Mouse (Mus musculus): Measurements from ENCODE around the gene Blnk. TPM values are rescaled to one million over a fixed set of nuclear protein-coding genes. Genes with fewer than 3 reads are reported as not detected.

The Blnk gene
- polyA plus RNA-seq (2015; fragmentation: Nextera tagmentation; extraction: Ambion mirVana), result 0.48 and 0.65 TPM in 2 replicates

- H3K4me2 ChIP-seq, result no peak within 1 kb of the TSS
- no peak within 1 kb of the TSS for H3K9ac ChIP-seq
- no peak within 1 kb of the TSS for H3K4me3 ChIP-seq (replicated peaks)
- ATAC-seq (ENCODE audit: low read depth) (no peak), DNase-seq (no peak)
- 29% methylated on average over 8 of the region's 8 CpGs for WGBS (ENCODE audit: insufficient replicate concordance)
- no peaks in the 10 kb centered on the region for H3K36me3 ChIP-seq
- H3K9me3 ChIP-seq (replicated peaks), result no peaks in the 10 kb centered on the region
- H3K27ac ChIP-seq, result no peak within 1 kb of the TSS; the same call in 1 of the 2 replicates
- H3K27me3 ChIP-seq, result peaks cover 16% of the 10 kb centered on the region
- H3K4me1 ChIP-seq (replicated peaks), result peaks cover 30% of the 10 kb centered on the region
Observed at GRCm38 (mm10) chr19:40994057-40994585, at the start of gene Blnk. Gene Blnk (minus strand): TSS chr19:40994535.

- ATAC-seq (ENCODE audit: low read depth), result no peak
- 60% methylated on average over 7 of the region's 7 CpGs for WGBS (ENCODE audit: insufficient replicate concordance)
- no peaks in the 10 kb centered on the region for H3K27me3 ChIP-seq
Observed at GRCm38 (mm10) chr19:41039110-41039509, 44.8 kb upstream of the Blnk start.

DNA sequence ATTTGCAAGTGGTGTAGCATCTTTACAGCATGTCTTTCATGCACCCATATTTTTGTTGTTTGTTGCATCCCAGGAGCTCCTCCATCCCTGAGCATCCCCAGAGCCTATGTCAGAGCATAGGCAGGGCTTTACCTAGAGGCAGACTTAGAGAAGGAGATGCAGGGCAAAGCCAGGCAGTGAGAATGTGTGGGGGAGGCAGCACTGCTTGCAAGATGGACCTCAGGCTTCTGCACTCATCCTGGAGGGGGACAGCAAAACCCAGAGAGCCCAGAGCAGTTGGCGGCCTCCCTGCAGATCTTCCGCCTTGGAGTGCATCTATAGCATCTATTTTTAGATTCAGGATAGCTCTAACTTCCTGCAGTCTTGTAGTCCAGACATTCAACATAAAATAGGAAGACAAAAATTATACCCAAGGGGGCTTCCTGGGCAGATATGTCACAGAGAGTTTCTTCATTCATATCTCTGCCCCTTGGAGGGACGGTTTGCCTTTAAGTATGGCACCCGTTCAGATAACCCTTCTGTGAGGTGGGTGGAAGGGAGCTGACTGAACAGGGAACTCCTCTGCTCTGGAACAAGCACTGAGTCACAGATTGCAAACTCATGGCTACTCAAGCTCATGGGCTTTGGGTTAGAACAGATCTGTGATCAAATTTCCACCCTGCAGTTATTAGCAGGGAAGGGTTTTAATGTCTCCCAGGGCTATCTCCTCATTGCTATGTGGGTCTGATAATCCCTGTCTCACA, 41.6 kb upstream of the Blnk start:
- no peak overlapping the region for H3K4me2 ChIP-seq
- H3K36me3 ChIP-seq, result no peaks in the 10 kb centered on the region
- no peak overlapping the region for H3K27ac ChIP-seq
- H3K9me3 ChIP-seq (replicated peaks), result no peaks in the 10 kb centered on the region
- no peaks in the 10 kb centered on the region for H3K4me1 ChIP-seq (replicated peaks)
- no peak overlapping the region for H3K4me3 ChIP-seq (replicated peaks)
- no peak for DNase-seq
- ATAC-seq (ENCODE audit: low read depth), result no peak
- WGBS (ENCODE audit: insufficient replicate concordance), result 21% methylated on average over 4 of the region's 4 CpGs
- no peak overlapping the region for H3K9ac ChIP-seq
- 0 out of 2 replicates have a peak, but pooled peaks cover 10% of the 10 kb centered on the region for H3K27me3 ChIP-seq

More at GRCm38 (mm10) chr19:41039110-41039509, 44.8 kb upstream of the Blnk start:
- Histone ChIP-seq H3K4me3 (replicated peaks) (no peak overlapping the region), H3K4me1 (replicated peaks) (no peaks in the 10 kb centered on the region), H3K9ac (no peak overlapping the region), H3K4me2 (no peak overlapping the region), H3K9me3 (replicated peaks) (no peaks in the 10 kb centered on the region), H3K36me3 (no peaks in the 10 kb centered on the region), H3K27ac (no peak overlapping the region)
- DNase-seq, result no peak

GRCm38 (mm10) chr19:41031869-41032268, 37.5 kb upstream of the Blnk start:
- no peak for ATAC-seq (ENCODE audit: low read depth)
- Histone ChIP-seq H3K4me2 (no peak overlapping the region), H3K9me3 (replicated peaks) (no peaks in the 10 kb centered on the region), H3K9ac (no peak overlapping the region), H3K4me3 (replicated peaks) (no peak overlapping the region), H3K4me1 (replicated peaks) (no peaks in the 10 kb centered on the region), H3K36me3 (no peaks in the 10 kb centered on the region), H3K27ac (no peak overlapping the region), H3K27me3 (0 out of 2 replicates have a peak, but pooled peaks cover 12% of the 10 kb centered on the region)
- WGBS (ENCODE audit: insufficient replicate concordance), result 31% methylated on average over 6 of the region's 6 CpGs
- DNase-seq, result no peak

DNA sequence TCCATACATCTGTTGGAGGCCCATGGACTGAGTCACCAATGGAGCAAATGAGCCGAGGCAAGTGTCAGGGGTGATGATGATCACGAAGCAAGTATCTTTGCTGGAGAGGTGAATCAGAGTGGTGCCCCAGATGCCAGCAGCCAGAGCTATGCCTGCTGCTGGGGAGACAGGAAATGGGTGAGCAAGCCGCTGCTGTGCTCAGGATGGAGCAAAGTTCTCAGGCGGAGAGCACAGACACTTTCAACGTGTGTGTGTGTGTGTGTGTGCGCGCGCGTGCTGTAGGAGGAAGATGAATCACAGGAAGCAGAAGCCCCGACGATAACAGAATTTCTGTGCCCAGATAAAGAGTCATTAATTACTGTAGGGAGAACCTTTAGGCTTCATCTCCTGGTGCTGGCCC, 36.7 kb upstream of the Blnk start:
- no peak for DNase-seq
- Histone ChIP-seq H3K4me2 (no peak overlapping the region), H3K27me3 (0 out of 2 replicates have a peak, but pooled peaks cover 12% of the 10 kb centered on the region), H3K9ac (no peak overlapping the region), H3K27ac (no peak overlapping the region), H3K36me3 (no peaks in the 10 kb centered on the region), H3K9me3 (replicated peaks) (no peaks in the 10 kb centered on the region), H3K4me1 (replicated peaks) (no peaks in the 10 kb centered on the region), H3K4me3 (replicated peaks) (no peak overlapping the region)
- WGBS (ENCODE audit: insufficient replicate concordance), result 9% methylated on average over 11 of the region's 11 CpGs
- ATAC-seq (ENCODE audit: low read depth), result no peak

GRCm38 (mm10) chr19:41030161-41030560, 35.8 kb upstream of the Blnk start:
- H3K36me3 ChIP-seq, result no peaks in the 10 kb centered on the region
- DNase-seq (no peak), ATAC-seq (ENCODE audit: low read depth) (no peak)
- H3K4me1 ChIP-seq (replicated peaks), result no peaks in the 10 kb centered on the region
- no peak overlapping the region for H3K4me2 ChIP-seq
- no peak overlapping the region for H3K9ac ChIP-seq
- 56% methylated on average over 6 of the region's 6 CpGs for WGBS (ENCODE audit: insufficient replicate concordance)
- H3K27ac ChIP-seq, result no peak overlapping the region
- H3K27me3 ChIP-seq, result 0 out of 2 replicates have a peak, but pooled peaks cover 12% of the 10 kb centered on the region
- no peaks in the 10 kb centered on the region for H3K9me3 ChIP-seq (replicated peaks)
- no peak overlapping the region for H3K4me3 ChIP-seq (replicated peaks)

- ATAC-seq (ENCODE audit: low read depth), result no peak
- no peak within 1 kb of the TSS for H3K4me3 ChIP-seq (replicated peaks)
- H3K36me3 ChIP-seq, result no peaks in the 10 kb centered on the region
- no peaks in the 10 kb centered on the region for H3K9me3 ChIP-seq (replicated peaks)
- no peak within 1 kb of the TSS for H3K27ac ChIP-seq
- DNase-seq, result no peak
- no peak within 1 kb of the TSS for H3K4me2 ChIP-seq
- 61% methylated on average over 6 of the region's 6 CpGs for WGBS (ENCODE audit: insufficient replicate concordance)
- H3K9ac ChIP-seq, result no peak within 1 kb of the TSS
- no peaks in the 10 kb centered on the region for H3K4me1 ChIP-seq (replicated peaks)
- 0 out of 2 replicates have a peak, but pooled peaks cover 12% of the 10 kb centered on the region for H3K27me3 ChIP-seq
Observed at GRCm38 (mm10) chr19:41029219-41029618, 34.9 kb upstream of the Blnk start, which contains the start of gene Dntt. Gene Dntt (plus strand): TSS chr19:41029275.

DNA sequence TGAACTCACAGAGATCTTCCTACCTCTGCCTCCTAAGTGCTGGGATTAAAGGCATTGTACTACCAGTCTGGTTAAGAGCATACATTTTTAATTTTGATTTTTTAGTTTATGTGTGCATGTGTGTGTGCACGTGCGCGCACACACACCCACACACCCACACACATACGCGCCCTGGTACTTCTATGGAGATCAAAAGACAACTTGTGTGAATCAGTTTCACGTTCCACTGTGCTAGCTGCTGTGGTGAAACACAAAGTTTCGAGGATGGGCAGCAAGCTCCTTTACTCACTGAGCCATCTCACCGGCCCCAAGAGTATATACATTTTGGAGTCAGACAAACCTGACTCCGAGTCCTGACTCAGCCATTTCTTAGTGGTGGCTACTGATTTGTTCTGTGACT, 33.3 kb upstream of the Blnk start:
- ATAC-seq (ENCODE audit: low read depth) (no peak), DNase-seq (no peak)
- H3K36me3 ChIP-seq, result no peaks in the 10 kb centered on the region
- H3K4me3 ChIP-seq (replicated peaks), result no peak overlapping the region
- WGBS (ENCODE audit: insufficient replicate concordance), result 80% methylated on average over 9 of the region's 9 CpGs
- H3K27ac ChIP-seq, result no peak overlapping the region
- H3K9me3 ChIP-seq (replicated peaks), result no peaks in the 10 kb centered on the region
- no peaks in the 10 kb centered on the region for H3K4me1 ChIP-seq (replicated peaks)
- H3K9ac ChIP-seq, result no peak overlapping the region
- no peak overlapping the region for H3K4me2 ChIP-seq
- 0 out of 2 replicates have a peak, but pooled peaks cover 12% of the 10 kb centered on the region for H3K27me3 ChIP-seq

- H3K9me3 ChIP-seq (replicated peaks), result no peaks in the 10 kb centered on the region
- H3K4me3 ChIP-seq (replicated peaks), result no peak overlapping the region
- H3K27ac ChIP-seq, result no peak overlapping the region
- no peak overlapping the region for H3K4me2 ChIP-seq
- H3K9ac ChIP-seq, result no peak overlapping the region
- no peak for DNase-seq
- no peaks in the 10 kb centered on the region for H3K36me3 ChIP-seq
- no peak for ATAC-seq (ENCODE audit: low read depth)
- H3K4me1 ChIP-seq (replicated peaks), result no peaks in the 10 kb centered on the region
- 68% methylated on average over 5 of the region's 5 CpGs for WGBS (ENCODE audit: insufficient replicate concordance)
- 0 out of 2 replicates have a peak, but pooled peaks cover 10% of the 10 kb centered on the region for H3K27me3 ChIP-seq
Observed at GRCm38 (mm10) chr19:41027024-41027423, 32.7 kb upstream of the Blnk start.

DNA sequence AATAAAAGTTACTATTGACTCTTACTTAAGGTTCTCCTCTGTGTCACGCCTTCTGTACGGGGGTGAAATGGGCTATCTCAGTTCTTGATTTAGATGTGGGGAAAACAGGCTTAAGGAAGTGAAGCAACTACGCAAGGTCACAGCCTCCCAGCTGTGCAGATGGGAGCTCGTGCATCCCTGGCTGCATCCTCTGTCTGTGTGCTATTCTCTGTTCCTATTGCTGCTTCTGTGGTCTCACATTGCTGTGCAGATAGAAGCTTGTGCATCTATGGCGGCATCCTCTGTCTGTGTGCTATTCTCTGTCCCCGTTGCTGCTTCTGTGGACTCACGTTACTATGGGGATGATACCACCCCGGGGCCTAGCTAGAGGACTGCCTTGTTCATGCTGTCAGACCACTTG, 32.2 kb upstream of the Blnk start:
- no peak overlapping the region for H3K9ac ChIP-seq
- no peak for DNase-seq
- H3K27ac ChIP-seq, result no peak overlapping the region
- H3K36me3 ChIP-seq, result no peaks in the 10 kb centered on the region
- no peak for ATAC-seq (ENCODE audit: low read depth)
- no peaks in the 10 kb centered on the region for H3K4me1 ChIP-seq (replicated peaks)
- 0 out of 2 replicates have a peak, but pooled peaks cover 6% of the 10 kb centered on the region for H3K27me3 ChIP-seq
- no peaks in the 10 kb centered on the region for H3K9me3 ChIP-seq (replicated peaks)
- no peak overlapping the region for H3K4me3 ChIP-seq (replicated peaks)
- no peak overlapping the region for H3K4me2 ChIP-seq
- 56% methylated on average over 8 of the region's 8 CpGs for WGBS (ENCODE audit: insufficient replicate concordance)

GRCm38 (mm10) chr19:41022244-41022643, 27.9 kb upstream of the Blnk start:
- H3K4me1 ChIP-seq (replicated peaks), result no peaks in the 10 kb centered on the region
- no peak overlapping the region for H3K4me3 ChIP-seq (replicated peaks)
- WGBS (ENCODE audit: insufficient replicate concordance), result 64% methylated on average over 4 of the region's 4 CpGs
- DNase-seq (no peak), ATAC-seq (ENCODE audit: low read depth) (no peak)
- no peaks in the 10 kb centered on the region for H3K36me3 ChIP-seq
- no peak overlapping the region for H3K9ac ChIP-seq
- no peak overlapping the region for H3K27ac ChIP-seq
- peaks cover 5% of the 10 kb centered on the region; the same call in 1 of the 2 replicates for H3K27me3 ChIP-seq
- H3K4me2 ChIP-seq, result no peak overlapping the region
- no peaks in the 10 kb centered on the region for H3K9me3 ChIP-seq (replicated peaks)
